Mouse (Mus musculus): ENCODE measurements around the gene Scn8a. TPM values are rescaled to one million over a fixed set of nuclear protein-coding genes. Genes with fewer than 3 reads are reported as not detected.
A peak's percentile ranks its signal among the peaks of the same experiment; 100 is the strongest.

The Scn8a gene
- polyA plus RNA-seq, 1 experiment from 2014 or later, result 20.5 TPM

GRCm38 (mm10) chr15:101092121-101092828 lies 222.6 kb downstream of the Scn8a start:
- no peaks in the 10 kb centered on the region for H3K9me3 ChIP-seq
- no peak overlapping the region for H3K9ac ChIP-seq (replicated peaks)
- no peaks in the 10 kb centered on the region for H3K36me3 ChIP-seq
- peak overlapping the region; percentile 89 for H3K27ac ChIP-seq (replicated peaks)
- H3K4me1 ChIP-seq, result peaks cover 42% of the 10 kb centered on the region
- 10% methylated on average over 14 of the region's 14 CpGs for WGBS
- H3K4me3 ChIP-seq, result peak overlapping the region; percentile 10; the same call in 1 of the 2 replicates
- peak; percentile 28 for ATAC-seq (ENCODE audit: low FRiP score, low read depth)
- H3K27me3 ChIP-seq, result no peaks in the 10 kb centered on the region; the same call in 1 of the 2 replicates
- H3K4me2 ChIP-seq (replicated peaks), result peak overlapping the region; percentile 41

GRCm38 (mm10) chr15:101092829-101093648 lies 223.4 kb downstream of the Scn8a start:
- Histone ChIP-seq H3K9ac (replicated peaks) (no peak overlapping the region), H3K27ac (replicated peaks) (peak overlapping the region; percentile 89), H3K4me3 (peak overlapping the region; percentile 10; the same call in 1 of the 2 replicates), H3K9me3 (no peaks in the 10 kb centered on the region), H3K27me3 (no peaks in the 10 kb centered on the region; the same call in 1 of the 2 replicates), H3K36me3 (no peaks in the 10 kb centered on the region), H3K4me1 (peaks cover 50% of the 10 kb centered on the region), H3K4me2 (replicated peaks) (peak overlapping the region; percentile 41)
- WGBS, result 6% methylated on average over 25 of the region's 25 CpGs
- ATAC-seq (ENCODE audit: low FRiP score, low read depth), result peak; percentile 93

GRCm38 (mm10) chr15:101093988-101094387 lies 224.3 kb downstream of the Scn8a start:
- H3K4me2 ChIP-seq (replicated peaks), result no peak overlapping the region
- no peak overlapping the region for H3K9ac ChIP-seq (replicated peaks)
- H3K27me3 ChIP-seq, result peaks cover 4% of the 10 kb centered on the region
- H3K4me1 ChIP-seq, result peaks cover 52% of the 10 kb centered on the region
- no peaks in the 10 kb centered on the region for H3K9me3 ChIP-seq
- WGBS, result 39% methylated on average over 6 of the region's 6 CpGs
- peak overlapping the region; percentile 89 for H3K27ac ChIP-seq (replicated peaks)
- no peak for ATAC-seq (ENCODE audit: low FRiP score, low read depth)
- no peak overlapping the region for H3K4me3 ChIP-seq
- H3K36me3 ChIP-seq, result no peaks in the 10 kb centered on the region

- Histone ChIP-seq H3K9me3 (no peaks in the 10 kb centered on the region), H3K27ac (replicated peaks) (no peak overlapping the region), H3K4me1 (peaks cover 52% of the 10 kb centered on the region), H3K27me3 (peaks cover 10% of the 10 kb centered on the region), H3K4me3 (no peak overlapping the region), H3K36me3 (no peaks in the 10 kb centered on the region), H3K4me2 (replicated peaks) (no peak overlapping the region), H3K9ac (replicated peaks) (no peak overlapping the region)
- 60% methylated on average over 9 of the region's 9 CpGs for WGBS
- ATAC-seq (ENCODE audit: low FRiP score, low read depth), result no peak
Observed at GRCm38 (mm10) chr15:101094979-101095378, 225.3 kb downstream of the Scn8a start.

- H3K9me3 ChIP-seq, result 0 out of 2 replicates have a peak, but pooled peaks cover 2% of the 10 kb centered on the region
- no peak overlapping the region for H3K4me3 ChIP-seq
- H3K27me3 ChIP-seq, result peaks cover 10% of the 10 kb centered on the region
- H3K4me2 ChIP-seq (replicated peaks), result no peak overlapping the region
- peaks cover 52% of the 10 kb centered on the region for H3K4me1 ChIP-seq
- no peaks in the 10 kb centered on the region for H3K36me3 ChIP-seq
- 41% methylated on average over 3 of the region's 3 CpGs for WGBS
- no peak overlapping the region for H3K9ac ChIP-seq (replicated peaks)
- no peak for ATAC-seq (ENCODE audit: low FRiP score, low read depth)
- H3K27ac ChIP-seq (replicated peaks), result no peak overlapping the region
Observed at GRCm38 (mm10) chr15:101095392-101095791, 225.7 kb downstream of the Scn8a start.

Other genes with a start within 250 kb of the Scn8a start
- 4.1 and 5.5 TPM in 2 replicates for gene Smagp, start 232.9 kb upstream of the Scn8a start, polyA plus RNA-seq (2016; fragmentation: Nextera tagmentation; extraction: Ambion mirVana)
- 2.0 and 3.4 TPM in 2 replicates for gene Bin2, start 200.3 kb upstream of the Scn8a start, polyA plus RNA-seq (2016; fragmentation: Nextera tagmentation; extraction: Ambion mirVana)
- gene Cela1, start 181.9 kb upstream of the Scn8a start, polyA plus RNA-seq (2016; fragmentation: Nextera tagmentation; extraction: Ambion mirVana), result 0.97 and 1.4 TPM in 2 replicates
- gene Galnt6, start 140.5 kb upstream of the Scn8a start, polyA plus RNA-seq (2016; fragmentation: Nextera tagmentation; extraction: Ambion mirVana), result 0.08 and 0.18 TPM in 2 replicates
- gene Slc4a8, start 108.1 kb upstream of the Scn8a start, polyA plus RNA-seq (2016; fragmentation: Nextera tagmentation; extraction: Ambion mirVana), result 13.1 and 16.0 TPM in 2 replicates
- gene Gm47841, start 177.5 kb downstream of the Scn8a start, polyA plus RNA-seq (2016; fragmentation: Nextera tagmentation; extraction: Ambion mirVana), result not detected in 2 replicates
- gene Fignl2, start 208.7 kb downstream of the Scn8a start, polyA plus RNA-seq (2016; fragmentation: Nextera tagmentation; extraction: Ambion mirVana), result 0.34 and 0.37 TPM in 2 replicates
- not detected in 2 replicates for gene Ankrd33, start 245.9 kb downstream of the Scn8a start, polyA plus RNA-seq (2016; fragmentation: Nextera tagmentation; extraction: Ambion mirVana)

Data from midbrain, embryonic 12.5 days (tissue).